Mouse (Mus musculus): ENCODE measurements at regions not wholly inside any gene's neighbourhood (a gene's known extent, or its start where the extent isn't known, plus 50 kb on each side); places are given as distances from the start of the nearest gene placed in this dataset.

- TF ChIP-seq CTCF (IDR thresholded peaks at IDR 0.05; ENCODE audit: extremely low read depth, insufficient read length, insufficient replicate concordance, low read depth, low read length): no peak
- TF ChIP-seq POLR2A (IDR thresholded peaks at IDR 0.05; ENCODE audit: low read depth, low read length): no peak
Observed at GRCm38 (mm10) chr15:7025194-7025593, 65.2 kb upstream of the Lifr start.
